Mouse (Mus musculus) embryonic stem cell, embryonic (primary cell): ENCODE measurements around the gene Adamts17.

ENCODE experiments used
- CTCF ChIA-PET, 4 experiments: fragments of 300-600 bp in 2 of 4; fragments of 350-600 bp in 2 of 4; sonication (Branson Sonifier 250); formaldehyde crosslinking; loops; one replicate each; lab custom pipeline; 2022; ENCODE audit warnings: inconsistent platforms in 2 of 4; lab: Charles Lee
- POLR2A ChIA-PET, 4 experiments: fragments of 300-600 bp in 2 of 4; fragments of 350-600 bp in 2 of 4; sonication (Branson Sonifier 250); formaldehyde crosslinking; loops; one replicate each; lab custom pipeline; 2022; ENCODE audit warnings: antibody characterized with exemption in 4 of 4, inconsistent platforms in 1 of 4; lab: Charles Lee

The Adamts17 gene

DNA sequence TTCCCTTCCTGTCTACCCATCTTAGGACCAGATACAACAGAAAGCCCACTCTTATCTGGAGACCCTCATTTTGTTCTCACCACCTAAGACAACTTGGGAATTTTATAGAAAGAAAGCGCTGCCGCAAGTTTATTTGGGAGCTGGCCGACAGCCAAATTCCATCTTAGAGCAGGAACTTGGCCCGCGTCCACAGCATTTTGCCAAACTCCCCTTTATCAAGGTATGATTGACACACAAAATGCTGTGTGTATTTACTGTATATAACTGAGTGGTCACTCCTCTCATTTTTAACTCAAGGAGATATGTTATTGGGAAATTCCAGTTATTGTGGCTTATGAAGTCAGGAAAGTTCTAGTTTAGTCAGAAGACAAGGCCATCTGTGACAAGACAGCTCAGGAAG is 8.2 kb upstream of the Adamts17 start:
- ChIA-PET POLR2A (interaction anchor here in 2 of 4 experiments (0.6 to 1.2 kb wide), 2 partner anchors 9 to 692 kb away, joined by 3 read pairs; partner anchors contain the start of gene Adamts17 (in 1 of the 2)), CTCF (interaction anchor here in 1 of 4 experiments (0.7 kb wide), 1 partner anchor 176 kb away, joined by 3 read pairs; no protein-coding TSS in a partner anchor)

DNA sequence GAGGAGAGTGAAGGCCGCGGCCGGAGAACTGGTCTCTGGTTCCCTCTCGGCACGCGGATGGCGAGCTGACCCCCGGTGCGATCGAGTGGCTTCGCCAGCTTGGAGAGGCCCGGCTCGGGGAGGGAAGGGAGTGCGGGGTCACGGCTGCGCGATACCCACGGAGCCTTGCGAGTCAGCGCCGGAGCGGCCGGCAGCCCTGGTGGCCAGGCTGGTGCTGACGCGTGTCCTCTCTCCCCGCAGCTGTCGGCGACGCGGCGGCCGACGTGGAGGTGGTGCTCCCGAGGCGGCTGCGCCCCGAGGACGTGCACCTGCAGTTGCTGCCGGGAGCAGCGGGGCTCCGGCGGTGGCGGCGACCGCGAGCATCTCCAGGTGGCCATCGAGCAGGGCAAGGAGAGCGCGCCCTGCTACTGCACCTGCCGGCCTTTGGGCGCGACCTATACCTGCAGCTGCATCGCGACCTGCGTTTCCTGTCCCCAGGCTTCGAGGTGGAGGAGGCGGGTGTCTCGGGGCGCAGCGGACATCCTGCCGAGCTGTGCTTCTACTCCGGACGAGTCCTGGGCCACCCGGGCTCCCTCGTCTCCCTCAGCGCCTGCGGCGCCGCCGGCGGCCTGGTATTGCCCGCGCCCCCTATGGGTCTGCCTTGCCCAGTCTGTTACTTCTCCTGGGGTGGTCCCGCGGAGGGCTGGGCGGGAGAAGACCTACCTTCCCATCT is 629 bp downstream of the Adamts17 start:
- ChIA-PET POLR2A (interaction anchor here in 2 of 4 experiments (1.3 to 1.4 kb wide), 2 partner anchors 9 to 50 kb away, joined by 3 read pairs; no protein-coding TSS in a partner anchor), CTCF (interaction anchor here in 3 of 4 experiments (0.7 to 2.3 kb wide), 16 partner anchors 12 to 792 kb away, joined by 3 to 17 read pairs (median 4); no protein-coding TSS in a partner anchor)

DNA sequence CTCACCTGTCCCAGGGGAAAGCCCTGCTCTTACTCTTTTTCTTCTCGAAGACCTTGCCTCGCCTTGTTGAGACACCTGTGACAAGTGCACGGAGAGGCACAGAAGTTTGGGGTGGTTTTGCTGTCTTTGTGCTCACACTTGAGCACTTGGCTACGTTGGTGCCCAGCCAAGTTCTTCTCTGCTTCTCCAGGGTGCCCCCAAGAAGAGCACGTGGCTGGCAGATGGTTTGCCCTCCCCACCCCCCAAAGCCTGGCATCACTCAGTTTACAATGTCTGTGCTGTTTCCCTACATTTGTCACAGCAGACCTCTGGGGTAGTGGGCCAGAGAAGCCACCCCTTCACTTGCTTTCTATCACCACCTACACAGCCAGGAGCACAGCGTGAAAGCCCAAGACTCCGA is 1.6 kb downstream of the Adamts17 start:
- ChIA-PET POLR2A (interaction anchor here in 1 of 4 experiments (1.2 kb wide), 1 partner anchor 358 kb away, joined by 4 read pairs; no protein-coding TSS in a partner anchor), CTCF (interaction anchor here in 3 of 4 experiments (0.5 to 2.3 kb wide), 8 partner anchors 16 to 1368 kb away, joined by 3 to 17 read pairs (median 5); no protein-coding TSS in a partner anchor)

DNA sequence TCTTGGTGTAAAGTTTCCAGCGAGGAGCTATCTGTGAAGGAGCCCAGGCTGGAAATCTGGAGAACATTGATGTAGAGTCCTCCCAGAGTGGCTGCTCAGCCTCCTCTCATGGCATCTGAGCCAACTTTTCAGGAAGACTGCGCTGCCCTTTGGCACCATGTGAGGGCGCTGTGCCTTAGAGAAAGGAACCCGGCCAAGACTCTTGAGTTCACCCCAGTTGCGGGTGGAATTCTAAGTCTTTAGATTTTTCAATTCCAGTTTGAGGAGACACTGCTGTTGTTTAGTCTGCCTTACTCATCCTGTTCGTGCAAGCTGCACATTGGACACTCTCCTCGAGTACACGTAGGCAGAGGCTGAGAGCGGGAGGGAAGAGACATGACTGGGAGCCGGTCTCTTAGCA is 2.5 kb downstream of the Adamts17 start:
- ChIA-PET CTCF (interaction anchor here (0.5 to 2.2 kb wide), 13 partner anchors 11 to 789 kb away, joined by 3 to 16 read pairs (median 4); partner anchors contain the start of genes Asb7 (in 1 of the 4) and Lins1 (in 1 of the 4)), POLR2A (interaction anchor here in 2 of 4 experiments (0.6 to 1.2 kb wide), 2 partner anchors 180 to 358 kb away, joined by 3 to 4 read pairs; no protein-coding TSS in a partner anchor)

DNA sequence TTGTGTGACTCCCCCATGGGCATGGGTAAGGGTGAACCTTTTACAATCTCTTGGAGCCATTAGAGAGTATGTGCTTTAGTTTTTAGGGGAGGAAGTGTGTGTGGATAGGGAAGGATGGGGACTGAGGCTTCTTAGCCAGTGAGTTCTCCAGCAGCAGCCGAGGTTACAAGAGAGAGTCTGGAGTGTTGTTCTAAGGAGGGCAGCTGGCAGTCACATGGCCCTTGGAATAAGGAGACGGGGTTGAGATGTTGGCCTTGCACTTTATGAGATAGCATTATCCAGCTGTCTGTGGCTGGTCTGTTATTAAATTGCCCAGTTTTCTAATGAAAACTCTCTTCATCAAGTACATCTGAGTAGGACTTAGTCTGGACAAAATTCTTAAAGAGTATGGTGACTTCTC is 4.3 kb downstream of the Adamts17 start:
- CTCF ChIA-PET, result interaction anchor here in 2 of 4 experiments (0.7 to 2.2 kb wide), 3 partner anchors 355 to 783 kb away, joined by 6 to 16 read pairs (median 11); no protein-coding TSS in a partner anchor
- POLR2A ChIA-PET, result no interaction called here

DNA sequence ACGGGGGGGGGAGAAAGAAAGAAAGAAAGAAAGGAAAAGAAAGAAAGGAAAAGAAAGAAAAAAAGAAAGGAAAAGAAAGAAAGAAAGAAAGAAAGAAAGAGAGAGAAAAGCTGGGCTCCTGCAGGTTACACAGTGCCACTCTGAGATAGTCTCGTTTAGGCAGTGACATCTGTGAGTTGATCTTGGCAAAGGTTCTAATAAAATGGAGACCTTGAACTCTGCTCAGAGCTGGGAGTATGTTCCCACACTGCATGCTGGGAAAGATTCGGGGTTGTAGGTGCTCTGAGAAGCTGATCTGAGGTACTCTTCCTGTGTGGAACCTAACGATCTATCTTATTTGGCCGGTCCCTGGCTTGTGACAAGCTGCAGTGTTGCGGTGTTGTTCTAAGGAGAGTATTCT is 7.0 kb downstream of the Adamts17 start:
- POLR2A ChIA-PET, result interaction anchor here in 1 of 4 experiments (0.6 kb wide), 1 partner anchor 1012 kb away, joined by 6 read pairs; no protein-coding TSS in a partner anchor
- CTCF ChIA-PET, result interaction anchor here in 1 of 4 experiments (1.4 to 1.7 kb wide), 2 partner anchors 352 to 783 kb away, joined by 3 to 5 read pairs; no protein-coding TSS in a partner anchor

DNA sequence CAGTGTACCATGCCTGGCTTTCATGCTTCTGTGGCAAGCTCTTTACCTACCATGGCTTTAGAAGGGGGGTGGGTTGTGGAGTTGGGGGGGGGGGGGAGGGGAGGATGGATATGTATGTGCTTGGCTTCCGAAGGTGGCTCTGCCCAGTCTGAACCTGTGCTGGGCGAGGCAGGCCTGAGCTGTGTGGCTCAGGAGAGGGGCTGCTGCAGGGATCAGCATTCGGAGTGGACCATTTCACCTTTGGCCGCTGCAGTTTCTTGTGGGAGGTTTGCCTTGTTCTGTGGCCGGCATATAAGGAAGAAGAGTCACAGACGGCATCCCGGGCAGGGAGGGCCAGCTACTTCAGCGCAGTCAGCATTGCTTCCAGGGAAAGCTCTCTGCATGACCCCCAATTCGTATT is 7.8 kb downstream of the Adamts17 start:
- ChIA-PET CTCF (interaction anchor here in 2 of 4 experiments (0.7 to 1.7 kb wide), 2 partner anchors 550 to 782 kb away, joined by 5 to 8 read pairs; no protein-coding TSS in a partner anchor), POLR2A (interaction anchor here in 1 of 4 experiments (0.6 kb wide), 1 partner anchor 1012 kb away, joined by 6 read pairs; no protein-coding TSS in a partner anchor)

DNA sequence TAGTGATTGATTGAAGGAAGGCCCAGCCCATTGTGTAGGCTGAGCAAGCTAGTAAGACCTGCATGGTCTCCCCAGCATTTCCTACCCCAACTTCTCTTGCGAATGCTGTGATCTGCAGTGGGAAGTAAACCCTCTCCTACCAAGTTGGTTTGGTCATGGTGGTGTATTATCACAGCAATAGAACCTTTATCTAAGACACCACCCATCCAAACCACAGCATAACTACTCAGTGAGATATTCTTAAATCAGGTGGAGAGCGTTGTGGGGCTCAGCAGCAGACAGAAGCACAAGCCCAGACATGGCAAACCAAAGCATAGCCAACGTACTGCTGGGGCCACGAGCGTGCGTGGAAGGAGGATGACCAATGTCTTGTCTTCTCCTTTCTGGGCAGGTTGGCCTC is 9.8 kb downstream of the Adamts17 start:
- ChIA-PET CTCF (no interaction called here), POLR2A (no interaction called here)

DNA sequence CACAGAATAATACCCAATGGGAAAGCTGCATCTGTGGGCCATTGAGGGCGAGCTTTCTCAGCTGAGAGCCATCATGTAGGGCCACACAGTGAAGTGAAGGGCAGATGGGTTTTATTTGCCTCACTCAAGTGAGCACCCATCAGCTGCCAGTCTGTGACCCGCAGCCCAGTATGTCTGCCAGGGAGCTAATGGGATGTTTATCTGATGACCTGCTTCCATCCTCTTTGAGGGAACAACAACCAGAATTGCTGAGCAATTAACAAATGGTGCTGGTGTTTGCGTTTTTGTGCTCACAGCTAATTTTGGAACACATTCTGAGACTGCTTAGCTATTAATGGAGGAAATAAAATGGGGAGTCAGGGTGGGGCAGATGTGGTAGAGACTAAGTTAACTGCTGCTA is 12.6 kb downstream of the Adamts17 start:
- CTCF ChIA-PET, result interaction anchor here in 2 of 4 experiments (0.8 to 1.6 kb wide), 2 partner anchors 9 to 13 kb away, joined by 4 read pairs; partner anchors contain the start of gene Adamts17 (in 1 of the 2)
- POLR2A ChIA-PET, result no interaction called here

DNA sequence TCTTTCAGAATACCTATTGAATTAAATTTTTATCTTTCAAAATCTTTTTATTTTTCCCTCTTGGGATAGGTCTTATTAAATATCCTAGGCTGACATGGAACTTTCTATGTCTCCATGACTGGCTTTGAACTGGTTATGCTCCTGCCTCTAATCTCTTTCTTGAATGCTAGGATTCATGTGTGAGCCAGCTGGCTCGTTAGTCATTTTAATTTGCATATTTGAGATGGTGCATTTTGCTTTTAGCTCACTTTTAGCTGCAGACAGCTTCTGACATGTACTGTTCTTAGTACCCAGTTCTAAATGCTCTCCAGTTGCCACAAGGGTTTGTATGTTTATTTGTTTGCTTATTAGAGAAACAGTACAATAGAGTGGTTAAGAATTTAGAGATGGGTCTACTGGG is 18.1 kb downstream of the Adamts17 start:
- ChIA-PET CTCF (no interaction called here), POLR2A (no interaction called here)

DNA sequence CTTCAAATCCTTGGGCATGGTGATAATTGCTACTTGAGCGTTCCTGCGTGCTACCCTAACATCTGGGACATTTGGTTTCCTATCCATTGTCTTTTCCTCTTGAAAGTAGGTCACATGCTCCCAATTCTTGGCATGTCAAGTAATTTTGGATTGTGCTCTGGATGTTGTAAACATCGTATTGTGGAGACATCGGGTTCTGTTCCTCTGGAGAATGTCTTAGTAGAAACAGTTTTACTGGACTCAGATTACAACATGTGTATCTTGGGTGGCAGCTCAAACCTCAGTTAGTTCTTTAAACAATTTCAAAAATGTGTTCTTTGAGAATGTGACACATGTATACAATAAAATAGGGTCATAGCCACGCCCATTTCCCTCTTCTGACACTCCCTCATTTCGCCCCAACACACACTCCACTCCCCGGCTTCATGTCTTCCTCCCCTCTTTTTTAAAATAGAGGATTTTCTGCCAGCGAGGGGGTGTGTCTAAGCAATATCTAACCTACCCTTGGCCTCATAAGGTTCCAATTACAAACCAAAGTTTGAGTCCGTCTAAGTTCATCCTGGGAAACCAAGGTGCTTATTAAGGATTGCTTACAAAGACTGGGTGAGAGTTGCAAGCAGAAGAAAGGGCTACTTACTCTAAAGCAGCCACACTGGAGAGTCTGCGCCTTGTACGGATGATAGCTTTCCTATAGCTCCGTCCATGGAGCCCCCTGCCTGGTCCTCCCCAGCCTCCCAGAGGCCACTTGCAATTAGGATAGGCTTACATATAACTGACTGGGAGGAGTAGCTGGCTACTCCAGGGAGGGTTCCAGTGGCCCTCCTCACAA is 18.9 kb downstream of the Adamts17 start:
- ChIA-PET POLR2A (no interaction called here), CTCF (no interaction called here)

DNA sequence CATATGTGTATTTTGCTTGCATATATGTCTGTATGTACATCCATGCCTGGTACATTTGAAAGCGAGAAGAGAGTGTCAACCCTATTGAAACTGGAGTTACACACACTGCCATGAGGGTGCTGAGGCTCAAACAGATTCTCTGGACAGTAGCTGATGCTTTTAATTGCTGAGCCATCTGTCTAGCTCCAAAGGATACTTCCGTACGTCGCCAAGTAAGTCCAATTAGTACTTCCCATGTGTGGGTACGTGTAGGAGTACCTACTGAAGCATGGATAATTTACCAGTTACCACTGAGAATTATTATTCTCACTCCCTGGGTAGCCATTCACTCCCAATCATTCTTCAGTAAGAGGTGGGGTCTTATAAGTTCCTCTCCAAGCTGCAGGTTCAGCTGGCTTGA is 19.7 kb downstream of the Adamts17 start:
- CTCF ChIA-PET, result interaction anchor here in 1 of 4 experiments (0.6 kb wide), 1 partner anchor 919 kb away, joined by 4 read pairs; no protein-coding TSS in a partner anchor

DNA sequence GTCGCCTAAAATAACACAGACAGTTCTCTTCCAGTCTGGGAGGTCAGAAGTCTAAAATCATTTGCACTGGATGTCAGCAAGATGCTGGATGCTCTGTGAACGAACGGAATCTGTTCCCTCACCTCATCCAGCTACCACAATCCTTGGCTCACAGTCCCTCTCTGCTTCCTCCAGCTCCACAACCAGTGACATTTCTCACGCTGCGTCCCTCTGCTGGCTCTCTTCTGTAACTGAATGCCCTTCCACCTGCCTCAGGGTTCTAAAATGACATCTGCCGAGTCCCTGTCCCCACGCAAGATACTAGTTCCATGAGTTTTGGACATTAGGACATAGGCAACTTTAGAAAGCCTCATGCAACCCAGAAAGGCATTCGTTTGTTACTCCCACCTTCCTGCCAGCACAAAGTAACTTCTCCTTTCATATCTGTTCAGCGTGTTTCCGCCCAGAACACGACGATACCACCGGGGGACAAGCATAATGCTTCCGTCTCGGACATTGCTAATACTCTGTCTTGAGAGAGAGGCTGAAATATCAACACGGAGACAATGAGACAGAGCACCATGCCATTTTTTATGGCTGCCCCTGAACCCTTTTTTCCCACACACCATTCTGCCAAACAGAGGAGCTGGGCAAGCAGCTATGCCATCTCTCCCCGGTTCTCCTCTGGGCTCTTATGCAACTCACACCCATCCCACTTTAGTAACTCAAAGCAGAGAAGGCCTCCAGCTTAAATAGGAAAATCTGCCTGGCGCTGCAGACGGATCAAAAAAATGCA is 27.6 kb downstream of the Adamts17 start:
- ChIA-PET CTCF (interaction anchor here in 1 of 4 experiments (1.3 kb wide), 2 partner anchors 27 to 47 kb away, joined by 3 to 4 read pairs; no protein-coding TSS in a partner anchor), POLR2A (interaction anchor here in 1 of 4 experiments (0.6 kb wide), 1 partner anchor 399 kb away, joined by 6 read pairs; no protein-coding TSS in a partner anchor)

More for the DNA sequence above, 19.7 kb downstream of the Adamts17 start:
- POLR2A ChIA-PET, result no interaction called here

DNA sequence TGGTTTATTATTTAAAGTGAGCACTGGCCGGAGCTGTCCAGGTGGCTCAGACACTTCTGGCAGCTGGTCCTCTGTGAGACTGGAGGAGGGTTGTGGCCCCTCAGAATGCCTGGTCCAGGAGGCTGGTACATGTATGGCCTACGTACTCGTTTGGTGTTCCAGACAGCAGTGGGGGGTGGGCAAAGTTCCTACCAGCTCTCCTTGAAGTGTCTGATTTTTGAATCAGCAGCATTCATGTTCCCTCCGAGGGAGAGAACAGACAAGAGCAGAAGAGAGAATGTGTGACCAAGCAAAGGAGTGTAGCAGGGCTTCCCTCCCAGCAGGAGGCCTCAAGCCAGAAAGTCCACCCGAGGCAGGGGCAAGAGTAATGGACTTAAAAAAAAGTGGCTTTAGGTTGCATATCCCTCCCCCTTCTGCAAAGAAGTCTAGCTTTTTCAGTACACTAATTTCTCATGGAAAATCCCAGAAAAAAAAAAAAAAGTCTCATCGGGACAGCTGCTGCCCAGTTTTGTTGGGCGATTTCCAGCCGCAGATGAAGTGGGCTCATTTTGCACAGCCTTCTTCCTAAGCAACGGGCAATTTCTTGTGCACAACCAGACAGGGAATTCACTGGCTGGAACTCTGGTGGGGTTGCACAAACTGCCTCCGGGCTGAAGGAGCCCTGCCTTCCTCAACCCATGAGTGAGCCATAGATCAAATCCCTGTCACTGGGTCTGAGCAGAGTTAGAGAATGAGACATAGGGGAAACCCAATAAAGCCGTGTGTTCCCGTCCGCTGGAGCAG is 28.4 kb downstream of the Adamts17 start:
- ChIA-PET POLR2A (no interaction called here), CTCF (interaction anchor here in 1 of 4 experiments (1.3 kb wide), 2 partner anchors 28 to 48 kb away, joined by 3 to 4 read pairs; no protein-coding TSS in a partner anchor)

DNA sequence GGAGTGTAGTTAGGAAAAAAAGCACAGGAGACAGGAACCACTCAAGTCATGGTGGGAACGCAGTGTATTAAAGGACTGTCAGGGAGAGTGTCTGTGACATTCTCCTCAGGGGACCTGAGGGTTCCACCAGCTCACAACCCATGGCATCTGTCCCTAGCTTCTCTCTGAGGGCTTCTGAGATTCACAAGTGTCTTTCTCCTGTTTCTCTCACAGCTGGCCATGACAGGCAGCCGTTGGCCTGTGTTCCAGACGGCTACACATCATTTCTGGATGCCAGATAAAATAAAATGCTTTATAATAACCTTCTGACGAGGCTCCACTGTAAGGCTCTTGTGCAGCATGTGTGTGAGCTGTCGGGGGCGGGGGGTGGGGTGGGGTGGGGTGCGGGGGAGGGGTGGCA is 32.0 kb downstream of the Adamts17 start:
- POLR2A ChIA-PET, result interaction anchor here in 2 of 4 experiments (0.6 kb wide), 2 partner anchors 133 to 148 kb away, joined by 3 read pairs; no protein-coding TSS in a partner anchor
- CTCF ChIA-PET, result no interaction called here

DNA sequence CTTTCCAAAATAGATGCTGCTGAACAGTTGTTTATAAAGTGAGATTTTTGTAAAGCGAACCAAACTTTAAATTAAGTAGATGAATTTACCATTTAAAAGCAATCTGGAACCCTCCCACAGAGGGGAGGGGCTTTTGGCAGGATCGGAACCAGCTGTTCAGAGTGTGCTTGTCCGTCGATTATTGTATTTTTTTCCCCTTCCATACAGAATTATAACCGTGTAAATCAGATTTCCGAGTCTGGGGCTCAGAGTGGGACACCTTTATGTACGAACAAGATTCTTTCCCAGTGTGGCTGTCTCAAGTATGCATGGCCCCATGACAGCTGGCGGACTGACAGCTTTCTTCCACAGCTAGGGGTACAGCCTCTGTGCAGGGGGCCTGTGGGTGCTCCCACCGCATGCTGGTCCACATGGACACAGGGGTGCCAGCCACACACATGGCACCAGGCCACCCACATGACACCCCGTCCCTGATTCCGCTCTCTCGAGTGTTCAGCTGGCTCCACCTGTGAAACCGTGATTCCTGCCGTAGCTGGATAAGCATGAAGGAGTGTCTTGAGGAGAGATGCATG is 32.5 kb downstream of the Adamts17 start:
- CTCF ChIA-PET, result no interaction called here
- POLR2A ChIA-PET, result interaction anchor here in 2 of 4 experiments (0.6 kb wide), 2 partner anchors 133 to 148 kb away, joined by 3 read pairs; no protein-coding TSS in a partner anchor
